Mouse (Mus musculus): ENCODE results near the gene Nudt1. TPM values are rescaled to one million over a fixed set of nuclear protein-coding genes. Genes with fewer than 3 reads are reported as not detected.

The Nudt1 gene
- polyA plus RNA-seq, 1 experiment from 2014 or later: 50.4 TPM

DNA sequence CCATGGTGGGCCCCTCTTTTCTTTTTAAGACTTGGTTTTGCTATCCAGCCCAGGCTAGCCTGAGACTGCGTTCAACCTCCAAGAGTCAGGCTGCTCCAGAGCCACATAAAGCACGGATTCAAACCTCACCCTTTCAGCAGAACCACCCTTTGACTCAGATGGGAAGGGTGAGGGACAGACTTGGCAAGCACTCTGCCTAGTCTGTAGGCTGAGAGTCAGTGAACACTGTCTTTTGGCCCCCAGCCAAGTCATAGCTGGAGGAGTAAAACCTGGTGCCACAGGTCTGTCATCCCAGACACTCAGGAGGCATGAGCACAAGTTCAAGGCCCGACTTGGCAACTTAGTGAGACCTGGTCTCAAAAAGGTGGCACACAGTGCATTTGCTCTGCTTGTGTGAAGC, 4.7 kb upstream of the Nudt1 start:
- H3K27ac ChIP-seq: no peak overlapping the region
- 90% methylated on average over 3 of the region's 3 CpGs for WGBS
- H3K36me3 ChIP-seq: peaks cover 32% of the 10 kb centered on the region
- no peaks in the 10 kb centered on the region for H3K9me3 ChIP-seq
- no peak for DNase-seq (ENCODE audit: low spot score)
- no peak overlapping the region for H3K4me3 ChIP-seq
- H3K27me3 ChIP-seq (ENCODE audit: insufficient read depth, poor library complexity, severe bottlenecking): no peaks in the 10 kb centered on the region
- peaks cover 34% of the 10 kb centered on the region for H3K4me1 ChIP-seq

DNA sequence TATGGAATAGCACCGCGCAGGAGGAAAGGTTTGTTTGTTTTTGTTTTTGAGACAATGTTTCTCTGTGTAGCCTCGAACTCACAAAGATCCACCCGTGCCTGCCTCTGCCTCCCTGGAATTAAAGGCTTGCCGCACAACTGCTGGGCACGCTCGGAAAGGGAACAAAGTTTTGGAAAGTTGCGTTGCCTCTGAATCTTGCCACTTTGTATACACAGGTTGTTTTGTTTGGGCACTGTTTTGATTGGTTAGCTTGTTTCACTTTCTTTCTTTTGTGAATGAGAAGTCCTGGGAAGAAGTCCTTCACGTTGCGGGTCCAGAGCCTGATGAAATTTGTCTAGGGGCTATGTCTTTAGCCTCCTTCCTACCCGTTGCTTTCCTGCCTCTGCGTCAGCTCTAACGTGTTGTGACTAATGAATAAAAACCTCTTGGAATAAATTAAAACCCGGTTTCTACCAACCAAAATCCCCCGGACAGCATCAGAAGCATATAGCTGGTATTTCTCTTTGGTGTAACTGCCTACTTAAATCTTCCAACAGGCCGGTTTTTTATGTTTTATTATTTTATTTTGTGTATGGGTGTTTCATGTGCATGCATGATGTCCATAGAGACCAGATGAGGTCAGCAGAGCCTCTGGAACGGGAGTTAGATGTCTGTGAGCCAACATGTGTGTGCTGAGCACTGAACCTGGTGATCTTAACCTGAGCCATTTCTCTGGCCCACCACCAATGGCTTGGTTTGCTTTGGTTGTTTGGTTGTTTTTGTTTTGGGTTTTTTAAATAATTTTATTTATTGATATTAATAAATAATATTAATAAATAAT, 510 bp downstream of the Nudt1 start:
- Histone ChIP-seq H3K4me1 (peaks cover 29% of the 10 kb centered on the region), H3K27me3 (ENCODE audit: insufficient read depth, poor library complexity, severe bottlenecking) (no peaks in the 10 kb centered on the region), H3K9me3 (no peaks in the 10 kb centered on the region), H3K4me3 (peak overlapping the region; percentile 98), H3K36me3 (peaks cover 6% of the 10 kb centered on the region; the same call in 1 of the 2 replicates), H3K27ac (peak overlapping the region; percentile 95)
- 3% methylated on average over 17 of the region's 17 CpGs for WGBS
- DNase-seq (ENCODE audit: low spot score): no peak

DNA sequence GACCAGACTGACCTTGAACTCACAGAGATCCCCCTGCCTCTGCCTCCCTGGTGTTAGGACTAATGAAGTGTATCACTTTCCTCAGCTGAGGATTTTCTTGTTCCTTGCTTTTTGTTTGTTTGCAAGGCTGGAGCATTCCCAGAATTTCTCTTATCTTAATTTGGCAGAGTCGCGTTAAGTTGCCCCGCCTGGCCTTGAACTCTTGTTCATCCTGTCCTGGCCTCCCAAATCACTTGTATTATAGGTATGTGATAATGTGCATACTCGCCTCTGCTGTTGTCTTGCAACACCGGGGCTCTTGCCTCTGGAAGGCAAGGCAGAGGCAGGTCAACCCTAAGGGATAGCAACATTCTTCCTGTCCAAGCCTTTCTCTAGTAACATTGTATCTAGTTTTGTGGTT, 2.6 kb downstream of the Nudt1 start:
- no peak for DNase-seq (ENCODE audit: low spot score)
- Histone ChIP-seq H3K9me3 (no peaks in the 10 kb centered on the region), H3K27me3 (ENCODE audit: insufficient read depth, poor library complexity, severe bottlenecking) (no peaks in the 10 kb centered on the region), H3K4me3 (no peak overlapping the region), H3K36me3 (peaks cover 26% of the 10 kb centered on the region), H3K4me1 (peaks cover 20% of the 10 kb centered on the region), H3K27ac (no peak overlapping the region)
- WGBS: 84% methylated on average over 5 of the region's 5 CpGs

DNA sequence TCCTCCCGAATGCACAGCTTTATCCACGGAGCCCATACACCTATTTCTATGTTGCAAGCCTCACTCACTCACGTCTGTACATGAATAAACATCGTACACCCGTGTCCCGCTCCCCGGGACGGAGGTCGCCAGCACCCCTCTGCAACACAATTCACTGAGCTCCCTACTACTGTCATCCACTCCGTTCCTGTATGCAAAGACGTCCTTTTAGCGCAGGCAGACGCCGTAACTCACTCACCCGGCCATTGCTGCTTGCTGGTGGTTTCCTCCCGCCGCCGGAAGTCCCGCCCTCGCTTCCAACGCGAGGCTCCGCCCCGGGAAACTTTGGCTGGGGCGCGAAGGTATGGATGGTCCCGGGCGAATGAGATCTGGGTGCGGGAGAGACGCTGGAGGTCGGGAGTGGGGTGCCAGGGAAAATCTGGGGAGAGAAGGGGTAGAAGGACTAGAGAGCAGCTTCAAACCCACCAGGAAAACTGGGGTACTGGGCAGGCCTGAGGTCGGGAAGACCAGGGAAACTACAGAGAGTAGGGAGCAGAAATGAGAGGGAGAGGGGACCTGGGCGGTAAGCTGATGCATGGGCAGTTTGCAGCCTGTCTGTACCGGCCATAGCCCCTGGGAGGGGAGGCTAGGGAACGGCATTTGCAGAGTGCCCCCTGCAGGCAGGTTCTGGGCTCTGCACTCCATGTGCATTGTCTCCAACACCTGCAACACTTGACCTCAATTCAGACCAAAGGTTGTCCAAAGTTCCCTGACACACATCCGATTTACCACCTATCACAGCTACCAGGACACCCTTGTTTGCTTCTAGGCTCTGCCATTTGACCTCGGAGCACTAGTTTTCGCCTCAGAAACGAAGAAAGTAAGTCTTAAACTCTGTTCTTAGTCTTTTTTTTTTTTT, 10.4 kb downstream of the Nudt1 start, which contains the start of gene Mrm2:
Mrm2 (minus strand) TSS at position 284 of the 898 bp plus-strand sequence.
- 1% methylated on average over 39 of the region's 39 CpGs for WGBS
- Histone ChIP-seq H3K4me1 (peaks cover 14% of the 10 kb centered on the region), H3K4me3 (peak within 1 kb of the TSS; percentile 80), H3K36me3 (peaks cover 41% of the 10 kb centered on the region), H3K27ac (peak within 1 kb of the TSS; percentile 90), H3K9me3 (no peaks in the 10 kb centered on the region), H3K27me3 (ENCODE audit: insufficient read depth, poor library complexity, severe bottlenecking) (no peaks in the 10 kb centered on the region)
- DNase-seq (ENCODE audit: low spot score): peak; percentile 94

DNA sequence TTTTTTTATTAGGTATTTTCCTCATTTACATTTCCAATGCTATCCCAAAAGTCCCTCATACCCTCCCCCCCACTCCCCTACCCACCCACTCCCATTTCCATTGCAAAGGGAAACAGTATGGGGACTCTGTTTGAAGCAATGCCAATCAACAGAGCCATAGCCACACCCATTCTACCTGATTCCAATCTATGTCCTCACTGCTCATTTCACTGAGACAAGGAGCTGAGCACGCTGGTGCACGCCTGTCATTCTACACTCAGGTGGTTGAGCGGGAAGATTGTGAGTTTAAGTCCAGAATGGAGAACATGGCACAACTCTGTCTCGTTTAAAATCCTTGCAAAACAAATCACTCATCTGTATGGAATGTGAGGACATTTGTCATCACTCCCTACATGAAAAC, 11.1 kb downstream of the Nudt1 start:
- Histone ChIP-seq H3K4me3 (no peak overlapping the region; the same call in 1 of the 2 replicates), H3K27me3 (ENCODE audit: insufficient read depth, poor library complexity, severe bottlenecking) (no peaks in the 10 kb centered on the region), H3K4me1 (peaks cover 14% of the 10 kb centered on the region), H3K27ac (no peak overlapping the region), H3K9me3 (no peaks in the 10 kb centered on the region), H3K36me3 (peaks cover 36% of the 10 kb centered on the region)
- WGBS: 57% methylated on average over 4 of the region's 4 CpGs
- no peak for DNase-seq (ENCODE audit: low spot score)

DNA sequence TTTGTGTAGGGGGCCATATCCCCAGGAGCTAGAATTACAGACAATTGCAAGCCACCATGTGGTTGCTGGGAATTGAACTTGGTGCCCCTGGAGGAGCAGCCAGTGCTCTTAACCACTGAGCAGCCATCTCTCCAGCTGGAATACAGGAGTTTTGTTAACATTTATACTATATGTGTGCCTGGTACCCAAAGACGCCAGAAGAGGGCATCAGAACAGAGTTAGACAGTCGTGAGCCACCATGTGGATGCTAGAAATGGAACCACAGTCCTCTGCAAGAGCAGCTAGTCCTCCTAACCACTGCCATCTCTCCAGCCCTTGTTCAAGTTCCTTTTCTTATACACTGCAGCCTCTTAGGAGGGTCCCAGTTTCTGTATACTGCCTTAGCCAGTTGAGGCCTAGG, 12.2 kb downstream of the Nudt1 start:
- no peak overlapping the region for H3K27ac ChIP-seq
- no peak overlapping the region for H3K4me3 ChIP-seq
- no peak for DNase-seq (ENCODE audit: low spot score)
- H3K36me3 ChIP-seq: peaks cover 36% of the 10 kb centered on the region
- H3K27me3 ChIP-seq (ENCODE audit: insufficient read depth, poor library complexity, severe bottlenecking): no peaks in the 10 kb centered on the region
- WGBS: 38% methylated on average over 2 of the region's 2 CpGs
- H3K9me3 ChIP-seq: no peaks in the 10 kb centered on the region
- peaks cover 14% of the 10 kb centered on the region for H3K4me1 ChIP-seq

DNA sequence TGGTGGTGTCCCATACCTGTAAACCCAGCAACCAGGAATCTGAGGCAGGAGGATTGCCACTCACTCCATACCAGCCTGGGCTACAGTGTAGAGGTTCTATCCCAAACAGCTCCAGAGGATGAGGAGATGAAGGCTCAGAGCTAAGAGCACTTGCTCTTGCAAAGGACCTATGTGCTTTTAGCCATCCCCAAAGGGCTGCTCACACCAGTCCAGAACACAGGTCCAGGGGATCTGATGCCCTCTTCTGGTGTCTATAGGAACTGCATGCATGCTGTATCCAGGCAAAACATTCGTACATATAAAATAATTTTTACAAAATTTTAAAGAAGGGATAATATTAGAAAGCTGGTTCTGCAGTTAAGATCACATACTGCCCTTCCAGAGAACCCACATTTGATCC, 15.2 kb downstream of the Nudt1 start:
- no peak for DNase-seq (ENCODE audit: low spot score)
- Histone ChIP-seq H3K9me3 (no peaks in the 10 kb centered on the region), H3K4me1 (peaks cover 6% of the 10 kb centered on the region; the same call in 1 of the 2 replicates), H3K36me3 (peaks cover 51% of the 10 kb centered on the region), H3K27me3 (ENCODE audit: insufficient read depth, poor library complexity, severe bottlenecking) (no peaks in the 10 kb centered on the region), H3K4me3 (no peak overlapping the region), H3K27ac (no peak overlapping the region)
- 94% methylated on average over 1 of the region's 1 CpGs for WGBS

DNA sequence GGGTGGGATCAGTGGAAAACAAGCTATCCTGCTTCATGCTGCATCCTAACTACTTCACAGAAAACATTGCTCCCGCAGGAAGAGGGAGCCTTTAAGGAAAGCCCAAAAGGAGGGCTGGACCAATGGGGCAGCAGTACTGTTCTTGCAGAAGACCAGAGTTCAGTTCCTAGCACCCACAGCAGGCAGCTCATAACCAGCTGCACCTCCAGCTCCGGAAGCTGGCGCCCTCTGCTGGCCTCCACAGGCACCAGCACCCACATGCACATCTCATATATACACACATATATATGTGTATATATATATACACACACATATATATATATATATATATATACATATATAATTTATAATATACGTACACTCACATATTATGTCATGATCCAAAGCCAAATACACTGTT, 17.3 kb downstream of the Nudt1 start:
- Histone ChIP-seq H3K4me1 (no peaks in the 10 kb centered on the region), H3K36me3 (peaks cover 59% of the 10 kb centered on the region), H3K27ac (no peak overlapping the region), H3K27me3 (ENCODE audit: insufficient read depth, poor library complexity, severe bottlenecking) (no peaks in the 10 kb centered on the region), H3K4me3 (no peak overlapping the region), H3K9me3 (no peaks in the 10 kb centered on the region)
- DNase-seq (ENCODE audit: low spot score): no peak
- 90% methylated on average over 4 of the region's 4 CpGs for WGBS

DNA sequence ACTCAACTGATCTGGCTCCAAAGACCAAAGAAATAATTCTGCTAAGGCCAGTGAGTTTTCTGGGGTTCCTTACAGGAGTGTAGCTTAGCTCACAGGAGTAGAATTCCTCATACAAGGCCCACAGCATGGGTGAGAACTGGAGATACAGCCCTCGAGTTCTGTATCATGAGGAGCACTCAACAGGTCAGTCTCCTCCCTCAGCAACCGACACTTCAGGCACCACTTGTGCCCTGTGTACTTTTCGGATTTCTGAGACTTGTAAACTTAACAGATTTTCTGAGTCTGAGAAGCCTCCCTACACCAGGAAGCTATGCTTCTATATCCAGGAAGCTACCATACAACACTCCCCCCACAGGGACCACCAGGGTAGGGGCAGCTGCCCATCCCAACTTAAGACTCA, 18.4 kb downstream of the Nudt1 start:
- no peaks in the 10 kb centered on the region for H3K4me1 ChIP-seq
- peaks cover 67% of the 10 kb centered on the region for H3K36me3 ChIP-seq
- H3K27ac ChIP-seq: no peak overlapping the region
- 83% methylated on average over 3 of the region's 3 CpGs for WGBS
- no peak for DNase-seq (ENCODE audit: low spot score)
- H3K9me3 ChIP-seq: no peaks in the 10 kb centered on the region
- H3K27me3 ChIP-seq (ENCODE audit: insufficient read depth, poor library complexity, severe bottlenecking): no peaks in the 10 kb centered on the region
- no peak overlapping the region for H3K4me3 ChIP-seq

DNA sequence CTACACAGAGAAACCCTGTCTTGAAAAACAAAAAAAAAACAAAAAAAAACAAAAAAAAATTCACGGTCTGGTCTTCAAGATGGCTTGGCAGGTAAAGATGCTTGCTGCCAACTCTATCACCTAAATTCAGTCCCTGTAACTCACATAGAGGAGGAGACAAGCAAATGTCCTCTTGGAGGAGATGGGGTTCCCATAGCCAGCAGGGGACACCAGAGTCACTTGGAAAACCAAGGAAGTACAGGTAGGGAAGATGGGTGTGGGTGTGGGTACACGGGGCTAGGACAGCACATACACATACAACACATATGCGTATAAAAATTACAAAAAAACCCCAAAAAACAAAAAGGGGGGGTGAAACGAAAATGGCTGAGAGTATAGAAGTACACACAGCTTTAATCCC, 21.4 kb downstream of the Nudt1 start:
- H3K36me3 ChIP-seq: peaks cover 78% of the 10 kb centered on the region
- no peak for DNase-seq (ENCODE audit: low spot score)
- H3K27me3 ChIP-seq (ENCODE audit: insufficient read depth, poor library complexity, severe bottlenecking): no peaks in the 10 kb centered on the region
- H3K9me3 ChIP-seq: no peaks in the 10 kb centered on the region
- no peak overlapping the region for H3K27ac ChIP-seq
- no peak overlapping the region for H3K4me3 ChIP-seq
- H3K4me1 ChIP-seq: peaks cover 6% of the 10 kb centered on the region; the same call in 1 of the 2 replicates
- 85% methylated on average over 4 of the region's 4 CpGs for WGBS

DNA sequence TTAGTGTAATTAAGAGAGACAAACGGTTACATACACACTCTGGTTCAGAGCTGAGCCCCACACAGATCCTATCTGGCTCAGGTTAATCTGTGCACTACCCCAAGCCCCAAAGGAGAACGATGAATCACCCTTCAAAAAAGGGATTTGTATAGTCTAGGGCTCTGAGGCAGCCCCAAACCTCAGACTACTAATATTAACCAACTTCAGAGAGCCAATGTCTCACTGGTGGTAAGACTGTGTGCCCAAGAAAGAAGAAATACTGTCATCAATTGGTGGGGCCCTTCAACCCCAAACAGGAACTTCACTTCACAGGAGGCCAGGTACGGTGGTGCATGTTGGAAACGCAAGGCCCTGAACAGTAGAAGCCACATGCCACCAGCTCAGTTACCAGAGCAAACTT, 23.8 kb downstream of the Nudt1 start:
- WGBS: 90% methylated on average over 4 of the region's 4 CpGs
- Histone ChIP-seq H3K9me3 (no peaks in the 10 kb centered on the region), H3K27ac (no peak overlapping the region), H3K4me1 (peaks cover 6% of the 10 kb centered on the region; the same call in 1 of the 2 replicates), H3K27me3 (ENCODE audit: insufficient read depth, poor library complexity, severe bottlenecking) (no peaks in the 10 kb centered on the region), H3K4me3 (no peak overlapping the region), H3K36me3 (peaks cover 69% of the 10 kb centered on the region)
- no peak for DNase-seq (ENCODE audit: low spot score)

DNA sequence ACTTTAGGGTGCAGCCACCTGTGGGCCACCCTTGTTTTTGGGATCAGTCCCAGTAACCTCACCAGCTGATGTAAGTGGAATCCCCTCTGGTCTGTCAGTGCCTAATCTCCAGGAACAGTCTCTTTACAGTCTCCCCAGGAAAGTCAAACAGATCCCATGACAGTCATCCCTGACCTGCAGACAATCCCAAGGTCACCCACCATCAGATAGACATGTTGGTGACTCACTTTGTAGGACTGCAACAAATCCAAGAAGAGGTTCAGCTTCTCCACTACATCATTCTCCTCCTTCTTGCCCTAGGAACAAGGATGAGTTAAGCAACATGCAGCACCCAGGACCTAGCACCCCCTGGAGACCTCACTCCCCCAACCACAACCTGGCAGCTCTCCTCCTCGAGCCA, 24.6 kb downstream of the Nudt1 start:
- WGBS: 69% methylated on average over 1 of the region's 1 CpGs
- H3K4me1 ChIP-seq: peaks cover 6% of the 10 kb centered on the region; the same call in 1 of the 2 replicates
- no peaks in the 10 kb centered on the region for H3K9me3 ChIP-seq
- peaks cover 66% of the 10 kb centered on the region for H3K36me3 ChIP-seq
- no peak for DNase-seq (ENCODE audit: low spot score)
- H3K4me3 ChIP-seq: no peak overlapping the region
- no peaks in the 10 kb centered on the region for H3K27me3 ChIP-seq (ENCODE audit: insufficient read depth, poor library complexity, severe bottlenecking)
- H3K27ac ChIP-seq: no peak overlapping the region

DNA sequence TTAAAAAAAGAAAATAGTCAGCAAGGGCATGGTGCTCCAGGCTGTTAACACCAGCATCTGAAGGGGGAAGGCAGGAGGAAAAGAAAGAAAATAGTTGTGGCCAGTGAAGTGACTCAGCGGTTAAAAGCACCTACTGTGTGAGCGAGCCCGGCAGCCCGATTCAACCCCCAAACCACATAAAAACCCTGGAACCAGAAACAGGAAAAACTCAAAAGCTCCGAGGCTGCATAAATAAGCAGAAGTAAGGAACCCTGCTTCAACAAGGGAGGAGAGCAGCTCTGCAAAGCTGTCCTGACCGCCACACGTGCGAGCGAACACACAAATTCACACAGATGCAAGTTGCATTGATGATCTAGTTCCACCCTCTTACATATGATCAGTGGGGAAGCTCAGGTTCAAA, 28.4 kb downstream of the Nudt1 start:
- Histone ChIP-seq H3K4me3 (no peak overlapping the region), H3K4me1 (peaks cover 6% of the 10 kb centered on the region; the same call in 1 of the 2 replicates), H3K9me3 (no peaks in the 10 kb centered on the region), H3K27me3 (ENCODE audit: insufficient read depth, poor library complexity, severe bottlenecking) (no peaks in the 10 kb centered on the region), H3K36me3 (peaks cover 78% of the 10 kb centered on the region), H3K27ac (no peak overlapping the region)
- DNase-seq (ENCODE audit: low spot score): no peak
- WGBS: 93% methylated on average over 9 of the region's 9 CpGs

Measured in heart, embryonic 10.5 days (tissue).